Mouse (Mus musculus): Measurements from ENCODE around the gene 2010111I01Rik.

DNA sequence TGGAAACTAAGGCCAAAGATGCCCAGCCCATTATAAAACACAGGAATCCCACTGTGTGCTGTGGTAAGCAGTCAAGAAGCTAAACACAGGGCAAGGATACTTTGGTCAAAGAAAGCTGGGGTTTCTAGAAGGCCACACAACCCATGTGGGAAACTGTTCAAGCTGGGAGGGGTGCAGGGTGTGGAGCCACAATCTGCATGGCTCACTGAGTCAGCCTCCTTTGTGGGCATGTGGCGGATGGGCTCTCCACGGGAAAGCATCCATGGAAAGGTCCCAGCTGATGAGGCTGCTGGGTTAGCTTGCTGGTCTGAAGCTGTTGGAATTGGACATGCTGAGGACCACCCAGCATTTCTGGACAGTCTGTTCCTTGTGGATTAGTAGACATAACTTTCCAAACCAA, 378.1 kb downstream of the 2010111I01Rik start:
- TF ChIP-seq EP300 (optimal IDR thresholded peaks at IDR 0.05) (no peak), CTCF (IDR thresholded peaks at IDR 0.05; ENCODE audit: low read depth) (no peak)

Measured in stomach, postnatal 0 days (tissue).